8 mouse cellular contexts compared by ENCODE assay signal in genomic region chr1:91539704-91540270, GRCm38 (mm10). TPM values are rescaled to one million over a fixed set of nuclear protein-coding genes. Genes with fewer than 3 reads are reported as not detected.
DNase-seq lines count a peak whose midpoint lies in the region; ATAC-seq and TF ChIP-seq lines count a peak whose summit lies in the region.

No protein-coding gene starts in this region.

- H3K4me1 ChIP-seq in thymus, adult 2 months (replicated peaks; ENCODE audit: control insufficient read depth, insufficient read depth, low read length), result peaks cover 13% of the 10 kb centered on the region
- peaks cover 10% of the 10 kb centered on the region for H3K4me1 ChIP-seq in heart, embryonic 11.5 days (ENCODE audit: control insufficient read depth, insufficient read depth, low read length)
- peaks cover 20% of the 10 kb centered on the region for H3K4me1 ChIP-seq in kidney, embryonic 15.5 days

- H3K9me3 ChIP-seq in heart, embryonic 11.5 days (replicated peaks; ENCODE audit: control insufficient read depth, low read length), result no peaks in the 10 kb centered on the region
- H3K9me3 ChIP-seq in kidney, embryonic 15.5 days (replicated peaks), result no peaks in the 10 kb centered on the region

- H3K9ac ChIP-seq in heart, embryonic 11.5 days (ENCODE audit: low read depth, low read length), result peak overlapping the region; percentile 52
- H3K9ac ChIP-seq in kidney, embryonic 15.5 days, result peak overlapping the region; percentile 11; the same call in 1 of the 2 replicates

- WGBS in thymus, adult 2 months, result 4% methylated on average over 22 of the region's 22 CpGs
- WGBS in heart, embryonic 11.5 days (ENCODE audit: insufficient replicate concordance), result 2% methylated on average over 22 of the region's 22 CpGs
- WGBS in kidney, embryonic 15.5 days, result 5% methylated on average over 22 of the region's 22 CpGs

- 0 out of 2 replicates have a peak, but pooled peaks have one; percentile 13 for ATAC-seq in heart, embryonic 11.5 days (replicated peaks; ENCODE audit: insufficient number of reproducible peaks, low FRiP score, low TSS enrichment)
- ATAC-seq in kidney, embryonic 15.5 days (replicated peaks; ENCODE audit: low FRiP score), result peak; percentile 19

- TF ChIP-seq CTCF in thymus, adult 2 months (IDR thresholded peaks at IDR 0.05; ENCODE audit: borderline replicate concordance, control insufficient read depth, extremely low read depth, insufficient read depth, low read length, poor library complexity), result no peak

- no peak overlapping the region for H3K27ac ChIP-seq in thymus, adult 2 months (ENCODE audit: control insufficient read depth, insufficient read depth, low read length)
- peak overlapping the region; percentile 81 for H3K27ac ChIP-seq in heart, embryonic 11.5 days (ENCODE audit: low read depth, low read length)
- H3K27ac ChIP-seq in kidney, embryonic 15.5 days, result 0 out of 2 replicates have a peak overlapping the region, but pooled peaks have one; percentile 10

- H3K36me3 ChIP-seq in thymus, adult 2 months (ENCODE audit: control insufficient read depth, insufficient read depth, low read length), result no peaks in the 10 kb centered on the region
- H3K36me3 ChIP-seq in heart, embryonic 11.5 days (ENCODE audit: control insufficient read depth, insufficient read depth, low read length), result no peaks in the 10 kb centered on the region
- peaks cover 4% of the 10 kb centered on the region; the same call in 1 of the 2 replicates for H3K36me3 ChIP-seq in kidney, embryonic 15.5 days

- TF ChIP-seq POLR2A in thymus, adult 2 months (IDR thresholded peaks at IDR 0.05; ENCODE audit: control insufficient read depth, extremely low read depth, insufficient read depth, low read length, poor library complexity), result no peak

- peak overlapping the region; percentile 85 for H3K4me2 ChIP-seq in heart, embryonic 11.5 days
- H3K4me2 ChIP-seq in kidney, embryonic 15.5 days, result peak overlapping the region; percentile 96

- H3K4me3 ChIP-seq in thymus, adult 2 months (ENCODE audit: control insufficient read depth, insufficient read depth, low read length), result peak overlapping the region; percentile 94
- peak overlapping the region; percentile 76 for H3K4me3 ChIP-seq in heart, embryonic 11.5 days (ENCODE audit: low read depth, low read length)
- H3K4me3 ChIP-seq in kidney, embryonic 15.5 days (replicated peaks), result peak overlapping the region; percentile 91

- no peak for DNase-seq in thymus, adult 2 months
- DNase-seq in thymus, postnatal 14 days, result no peak
- DNase-seq in cerebellum, adult 9-11 months, result peak; percentile 70
- peak; percentile 8 for DNase-seq in lung, postnatal 14 days
- peak; percentile 46 for DNase-seq in skeletal muscle tissue, adult 2 months (ENCODE audit: low read depth, low spot score)
- no peak for DNase-seq in retina, postnatal 1 day

- no peaks in the 10 kb centered on the region; the same call in 1 of the 2 replicates for H3K27me3 ChIP-seq in thymus, adult 2 months (ENCODE audit: control insufficient read depth, insufficient read depth, low read length)
- peaks cover 3% of the 10 kb centered on the region; the same call in 1 of the 2 replicates for H3K27me3 ChIP-seq in heart, embryonic 11.5 days (ENCODE audit: control insufficient read depth, insufficient read depth, low read length)
- peaks cover 40% of the 10 kb centered on the region for H3K27me3 ChIP-seq in kidney, embryonic 15.5 days

RNA-seq across cellular contexts. Expression of gene Asb1, which starts 0.6 kb away (rescaled TPM):
- 8.7 and 10.4 TPM in 2 replicates for polyA plus RNA-seq in thymus, adult 2 months (2012; rRNA removed)
- 8.9 and 9.1 TPM in 2 replicates for polyA plus RNA-seq in heart, embryonic 11.5 days (2014; fragmentation: Nextera tagmentation; extraction: Ambion mirVana)
- 5.2 and 5.4 TPM in 2 replicates for polyA plus RNA-seq in kidney, embryonic 15.5 days (2015; fragmentation: Nextera tagmentation; extraction: Ambion mirVana)

RNA-seq across cellular contexts. Expression of gene Traf3ip1, which starts 45.3 kb away (rescaled TPM):
- polyA plus RNA-seq in thymus, adult 2 months (2012; rRNA removed), result 7.1 and 7.7 TPM in 2 replicates
- polyA plus RNA-seq in heart, embryonic 11.5 days (2014; fragmentation: Nextera tagmentation; extraction: Ambion mirVana), result 2.6 and 4.3 TPM in 2 replicates
- polyA plus RNA-seq in kidney, embryonic 15.5 days (2015; fragmentation: Nextera tagmentation; extraction: Ambion mirVana), result 10.1 and 11.8 TPM in 2 replicates

Comparison
In these comparisons a context has a peak if more than half of its experiments do, and no peak if none do; other contexts are left out.
1. DNase-seq: peak in cerebellum, adult 9-11 months (single experiment), lung, postnatal 14 days (single experiment) and skeletal muscle tissue, adult 2 months (single experiment); none in thymus, adult 2 months (single experiment), thymus, postnatal 14 days (single experiment) and retina, postnatal 1 day (single experiment).
2. Peak in every context shown above with its lines, with median percentiles within 50 percentile points of each other: H3K4me3 ChIP-seq.